Mouse (Mus musculus) stomach, postnatal 0 days (tissue): ENCODE measurements at regions not wholly inside any gene's neighbourhood (a gene's known extent, or its start where the extent isn't known, plus 50 kb on each side); places are given as distances from the start of the nearest gene placed in this dataset.

Experiments used
- ATAC-seq: fragments of 200-750 bp; cut with Nextera tagmentation; 2 replicates; pipeline ENCODE4 v1.8.0; 2017; ENCODE audit not compliant: low FRiP score, low TSS enrichment
- DNase-seq: peaks from one replicate; pipeline ENCODE4 v3.0.0-alpha.2; 2016; ENCODE audit warnings: low spot score
- H3K27ac ChIP-seq: fragments of 300-500 bp; sonication (generic); replicated peaks from 2 replicates; pipeline ENCODE4 v1.5.1; 2014; ENCODE audit warnings: mild to moderate bottlenecking, control low read depth
- H3K27me3 ChIP-seq: fragments of 300-500 bp; sonication (generic); 2 replicates; pipeline ENCODE4 v1.6.1; 2014; ENCODE audit warnings: low read length; ENCODE audit not compliant: control insufficient read depth, insufficient read depth
- H3K36me3 ChIP-seq: fragments of 300-500 bp; sonication (generic); 2 replicates; pipeline ENCODE4 v1.6.1; 2014; ENCODE audit warnings: low read length, mixed read lengths; ENCODE audit not compliant: control insufficient read depth, insufficient read depth
- H3K4me1 ChIP-seq: fragments of 300-500 bp; sonication (generic); replicated peaks from 2 replicates; pipeline ENCODE4 v1.6.1; 2014; ENCODE audit warnings: antibody characterized with exemption; ENCODE audit not compliant: control insufficient read depth, insufficient read depth
- H3K4me2 ChIP-seq: fragments of 300-500 bp; sonication (generic); replicated peaks from 2 replicates; pipeline ENCODE4 v1.6.1; 2014; ENCODE audit warnings: low read depth, mild to moderate bottlenecking, control low read depth, moderate library complexity
- H3K4me3 ChIP-seq: fragments of 300-500 bp; sonication (generic); 2 replicates; pipeline ENCODE4 v1.5.1; 2014; ENCODE audit warnings: low read depth, low read length, control low read depth
- H3K9ac ChIP-seq: fragments of 300-500 bp; sonication (generic); 2 replicates; pipeline ENCODE4 v1.6.1; 2014; ENCODE audit warnings: mild to moderate bottlenecking, low read length, control low read depth, mixed read lengths
- H3K9me3 ChIP-seq: fragments of 300-500 bp; sonication (generic); 2 replicates; pipeline ENCODE4 v1.6.1; 2016; ENCODE audit warnings: low read length; ENCODE audit not compliant: control insufficient read depth
- CTCF ChIP-seq: IDR thresholded peaks from 2 replicates; pipeline ENCODE4 v1.5.1; 2016; ENCODE audit warnings: antibody characterized with exemption, low read depth, mild to moderate bottlenecking, moderate library complexity
- EP300 ChIP-seq: optimal IDR thresholded peaks from 2 replicates; pipeline ENCODE3; 2016; ENCODE audit warnings: antibody characterized with exemption
- WGBS: fragments of 180-500 bp; shearing (Covaris S2); extraction: QIAGEN DNeasy Blood & Tissue Kit; methylation state at CpG from one replicate; pipeline ENCODE4 v1.1.7; 2014; 5-methylcytosine and 5-hydroxymethylcytosine counted together

DNA sequence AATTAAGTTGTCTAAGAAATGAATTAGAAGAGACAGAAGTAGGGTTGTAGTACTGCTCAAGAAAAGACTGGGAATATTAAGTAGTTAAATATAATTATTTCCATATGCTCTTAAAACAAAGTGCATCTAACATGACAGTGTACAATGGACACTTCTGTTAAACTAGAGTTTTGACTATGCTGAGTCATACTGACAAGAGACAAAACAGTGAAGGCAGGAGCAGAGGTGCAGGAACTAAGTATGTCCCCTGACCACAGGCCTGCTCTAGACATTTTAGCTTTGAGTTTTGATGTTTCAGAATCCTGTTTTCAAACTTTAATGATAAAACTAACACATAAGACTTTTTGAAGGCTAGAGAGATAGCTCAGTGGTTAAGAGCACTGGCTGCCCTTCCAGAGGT lies 123.6 kb downstream of the Mex3b start:
- H3K9ac ChIP-seq, result no peak overlapping the region
- H3K36me3 ChIP-seq, result no peaks in the 10 kb centered on the region
- H3K4me1 ChIP-seq, result no peaks in the 10 kb centered on the region
- no peak overlapping the region for H3K4me2 ChIP-seq
- ATAC-seq, result no peak
- no peak for DNase-seq
- H3K9me3 ChIP-seq, result no peaks in the 10 kb centered on the region
- no peaks in the 10 kb centered on the region for H3K27me3 ChIP-seq
- H3K4me3 ChIP-seq, result no peak overlapping the region
- TF ChIP-seq EP300 (no peak), CTCF (no peak)
- H3K27ac ChIP-seq, result no peak overlapping the region

DNA sequence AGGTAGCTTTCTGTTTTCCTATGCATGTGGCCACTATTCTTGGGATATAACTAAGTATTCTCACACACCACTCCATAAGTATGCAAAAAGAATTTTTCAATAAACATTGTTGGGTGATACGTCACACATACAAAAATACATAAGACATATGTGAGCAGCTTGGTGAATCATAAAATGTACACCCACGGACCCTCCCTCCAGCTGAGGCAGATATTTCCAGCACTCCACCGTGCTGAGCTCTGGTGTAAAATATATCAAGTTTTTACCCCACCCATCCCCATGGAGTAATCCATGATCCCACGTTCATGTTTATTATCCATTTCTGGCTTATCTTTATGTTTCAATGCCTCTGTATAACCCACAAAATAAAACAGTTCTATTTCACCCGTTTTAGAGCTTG lies 126.0 kb downstream of the Mex3b start:
- Histone ChIP-seq H3K4me3 (no peak overlapping the region), H3K27me3 (no peaks in the 10 kb centered on the region), H3K9ac (no peak overlapping the region), H3K4me1 (no peaks in the 10 kb centered on the region), H3K36me3 (no peaks in the 10 kb centered on the region), H3K4me2 (no peak overlapping the region), H3K9me3 (no peaks in the 10 kb centered on the region), H3K27ac (no peak overlapping the region)
- no peak for DNase-seq
- no peak for TF ChIP-seq EP300
- TF ChIP-seq CTCF, result no peak
- 48% methylated on average over 5 of the region's 5 CpGs for WGBS
- no peak for ATAC-seq

DNA sequence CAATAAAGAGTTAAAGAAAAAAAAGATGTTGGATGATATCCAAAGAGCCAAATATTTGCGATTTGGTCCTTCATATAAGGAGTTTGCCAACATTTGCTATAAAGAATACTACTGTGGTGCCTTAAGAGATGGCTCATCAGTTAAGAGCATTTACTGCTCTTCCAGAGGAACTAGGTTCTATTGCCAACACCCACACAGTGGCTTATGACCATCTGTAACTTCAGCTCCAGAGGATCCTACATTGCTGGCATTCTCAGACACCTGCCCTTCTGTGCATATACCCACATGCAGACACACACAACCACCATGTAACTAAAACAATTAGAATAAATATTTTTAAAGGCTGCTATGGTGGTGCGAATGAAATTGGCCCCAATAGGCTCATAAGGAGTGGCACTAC lies 131.7 kb downstream of the Mex3b start:
- H3K27ac ChIP-seq, result no peak overlapping the region
- TF ChIP-seq CTCF (no peak), EP300 (no peak)
- no peaks in the 10 kb centered on the region for H3K27me3 ChIP-seq
- ATAC-seq (no peak), DNase-seq (no peak)
- no peak overlapping the region for H3K9ac ChIP-seq
- WGBS, result 76% methylated on average over 2 of the region's 2 CpGs
- no peaks in the 10 kb centered on the region for H3K36me3 ChIP-seq
- no peak overlapping the region for H3K4me3 ChIP-seq
- no peak overlapping the region for H3K4me2 ChIP-seq
- no peaks in the 10 kb centered on the region for H3K9me3 ChIP-seq
- H3K4me1 ChIP-seq, result no peaks in the 10 kb centered on the region

DNA sequence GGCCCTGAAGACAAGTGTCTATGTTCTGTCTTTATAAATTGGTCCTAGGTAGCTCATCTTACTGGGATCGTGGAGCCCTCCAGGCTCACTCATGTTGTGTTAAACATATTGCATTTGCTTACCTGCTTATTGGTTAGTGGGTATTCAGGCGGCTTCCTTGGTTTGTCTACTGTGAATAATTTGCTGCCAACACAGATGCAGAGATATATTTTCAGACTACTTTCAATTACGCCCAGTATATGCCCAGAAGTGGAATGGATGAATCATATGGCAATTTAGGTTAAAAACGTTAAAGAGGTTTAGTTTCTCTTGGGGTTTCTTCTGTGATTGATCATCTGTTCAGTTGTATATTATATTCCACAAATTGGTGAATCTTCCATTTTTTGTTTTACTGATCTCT lies 140.4 kb downstream of the Mex3b start:
- DNase-seq, result no peak
- Histone ChIP-seq H3K4me1 (no peaks in the 10 kb centered on the region), H3K27ac (no peak overlapping the region), H3K4me3 (no peak overlapping the region), H3K4me2 (no peak overlapping the region), H3K9me3 (no peaks in the 10 kb centered on the region), H3K9ac (no peak overlapping the region), H3K27me3 (no peaks in the 10 kb centered on the region), H3K36me3 (no peaks in the 10 kb centered on the region)
- no peak for ATAC-seq
- TF ChIP-seq EP300, result no peak
- no peak for TF ChIP-seq CTCF
- 81% methylated on average over 4 of the region's 4 CpGs for WGBS

DNA sequence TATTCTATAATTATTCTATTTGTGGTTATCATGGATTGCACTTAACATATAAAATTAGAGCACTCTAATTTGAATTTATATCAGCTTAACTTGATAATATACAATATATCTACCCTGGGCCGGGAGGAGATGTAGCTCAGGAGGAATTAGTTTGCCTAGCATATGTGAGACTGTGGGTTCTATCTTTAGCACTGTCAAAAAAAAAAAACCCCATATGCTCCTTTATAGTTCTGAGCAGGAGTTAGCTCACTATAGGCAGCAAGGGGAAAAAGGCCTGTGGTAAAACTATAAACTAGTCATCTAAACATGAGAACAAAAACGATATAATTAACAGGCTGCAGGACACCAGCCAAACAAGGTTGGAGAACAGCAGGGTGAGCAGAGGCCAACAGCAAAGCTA lies 145.0 kb downstream of the Mex3b start:
- H3K36me3 ChIP-seq, result no peaks in the 10 kb centered on the region
- no peak overlapping the region for H3K4me3 ChIP-seq
- 67% methylated on average over 2 of the region's 2 CpGs for WGBS
- no peaks in the 10 kb centered on the region for H3K9me3 ChIP-seq
- no peak overlapping the region for H3K4me2 ChIP-seq
- TF ChIP-seq EP300 (no peak), CTCF (no peak)
- H3K27me3 ChIP-seq, result no peaks in the 10 kb centered on the region
- H3K27ac ChIP-seq, result no peak overlapping the region
- H3K9ac ChIP-seq, result no peak overlapping the region
- ATAC-seq (no peak), DNase-seq (no peak)
- H3K4me1 ChIP-seq, result no peaks in the 10 kb centered on the region

DNA sequence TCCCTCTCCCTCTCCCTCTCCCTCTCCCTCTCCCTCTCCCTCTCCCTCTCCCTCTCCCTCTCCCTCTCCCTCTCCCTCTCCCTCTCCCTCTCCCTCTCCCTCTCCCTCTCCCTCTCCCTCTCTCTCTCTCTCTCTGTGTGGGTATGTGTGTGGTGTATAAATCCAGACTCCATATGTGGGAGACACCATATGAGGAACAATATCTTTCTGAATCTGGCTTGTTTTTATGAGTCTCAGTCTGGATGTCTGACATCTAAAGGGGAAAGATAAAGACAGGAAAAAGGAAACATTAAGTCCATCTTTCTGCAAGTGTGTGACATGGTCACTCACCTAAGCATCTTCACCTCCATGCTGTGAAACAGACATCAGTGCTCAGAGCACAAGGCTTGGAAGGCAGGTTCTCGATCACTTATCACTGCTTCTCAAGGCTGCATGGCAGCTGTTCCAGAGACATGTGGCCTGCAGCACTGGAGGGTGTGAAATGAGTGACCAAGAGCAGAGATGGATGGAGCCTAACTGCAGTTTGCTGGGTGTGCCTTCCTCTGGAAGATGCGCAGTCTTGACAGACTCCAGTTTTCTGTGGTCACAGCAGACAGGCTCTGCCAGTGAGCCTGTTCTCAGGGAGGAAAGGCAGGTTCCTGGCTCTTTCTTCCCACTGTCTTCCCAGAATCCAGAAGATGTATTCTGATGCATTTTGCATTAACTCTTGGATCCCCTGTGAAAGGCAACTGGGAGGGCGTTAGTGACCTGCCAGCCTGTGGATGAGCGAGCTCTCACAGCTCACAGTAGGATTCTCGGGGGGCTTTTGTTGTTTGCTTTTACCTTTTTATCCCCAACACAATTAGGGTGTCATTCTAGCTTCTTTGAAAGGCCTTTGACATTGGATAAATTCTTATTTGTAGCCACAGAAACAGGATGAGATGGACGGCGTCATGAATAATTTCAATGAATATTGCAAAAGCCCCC lies 147.9 kb downstream of the Mex3b start:
- Histone ChIP-seq H3K4me3 (no peak overlapping the region), H3K4me2 (no peak overlapping the region), H3K36me3 (no peaks in the 10 kb centered on the region), H3K9ac (no peak overlapping the region), H3K9me3 (no peaks in the 10 kb centered on the region), H3K4me1 (no peaks in the 10 kb centered on the region), H3K27ac (no peak overlapping the region), H3K27me3 (no peaks in the 10 kb centered on the region)
- TF ChIP-seq EP300 (no peak), CTCF (no peak)
- no peak for DNase-seq
- no peak for ATAC-seq
- WGBS, result 67% methylated on average over 7 of the region's 7 CpGs
